Mouse (Mus musculus) ES-CJ7 (cell line): Measurements from ENCODE around the gene Olfr420.

Experiments used
- DNase-seq: peaks from one replicate; pipeline ENCODE4 v3.0.0; 2011; ENCODE audit warnings: low read depth, low spot score

The Olfr420 gene

GRCm38 (mm10) chr1:174155333-174155732 lies at the start of gene Olfr420:
Gene Olfr420, plus strand, starts transcription at chr1:174155633.
- DNase-seq, result no peak

DNA sequence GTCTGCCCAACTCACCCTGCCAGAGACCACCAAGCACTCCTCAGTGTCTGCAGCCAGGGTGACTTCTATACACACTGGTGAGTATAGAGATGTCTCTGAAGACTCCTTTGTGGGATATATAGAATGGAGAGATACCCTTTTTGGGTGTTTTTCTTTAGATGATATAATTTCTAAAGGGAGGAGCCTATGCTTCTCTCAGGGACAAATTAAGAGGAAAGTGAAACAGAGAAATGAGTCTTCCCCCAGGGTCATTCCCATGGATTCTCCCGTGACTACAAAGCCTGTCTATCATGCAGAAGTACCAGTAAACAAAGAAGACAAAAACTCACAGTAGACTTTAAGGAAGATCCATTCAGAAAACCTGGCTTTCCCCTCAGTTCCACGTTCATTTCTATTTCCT lies 34.4 kb upstream of the Olfr420 start, which contains the start of gene Olfr231:
Olfr231 (minus strand) TSS at position 101 of the 400 bp plus-strand sequence.
- no peak for DNase-seq

GRCm38 (mm10) chr1:174131217-174131616 lies 24.2 kb upstream of the Olfr420 start, which contains the start of gene Olfr424:
Gene Olfr424, plus strand, starts transcription at chr1:174131517.
- DNase-seq, result no peak

- DNase-seq, result no peak
These were observed 23.4 kb upstream of the Olfr420 start for GRCm38 (mm10) chr1:174131999-174132398.

GRCm38 (mm10) chr1:174141384-174141783 lies 14.0 kb upstream of the Olfr420 start:
- DNase-seq, result no peak

GRCm38 (mm10) chr1:174146696-174147095 lies 8.7 kb upstream of the Olfr420 start:
- DNase-seq, result no peak

DNA sequence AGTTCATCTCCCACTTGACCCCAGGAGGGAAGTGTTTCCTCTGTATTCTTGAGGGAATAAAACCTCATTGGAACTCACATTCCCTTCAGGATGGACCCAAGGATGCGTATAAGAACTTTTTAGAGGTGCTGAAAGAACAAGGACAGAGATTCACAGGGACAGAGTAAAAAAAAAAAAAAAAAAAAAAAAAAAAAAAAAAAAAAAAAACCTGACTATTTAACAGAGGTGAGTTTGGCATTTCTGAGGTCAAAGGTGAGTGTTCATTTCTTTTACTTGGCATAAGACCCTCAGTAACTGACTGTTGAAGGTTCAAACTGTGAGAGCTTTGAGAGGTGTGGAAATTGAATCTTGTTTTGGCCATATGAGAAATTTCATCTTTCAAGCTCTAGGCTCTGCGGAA lies 6.1 kb upstream of the Olfr420 start:
- DNase-seq, result no peak

- no peak for DNase-seq
These were observed 2.2 kb downstream of the Olfr420 start for GRCm38 (mm10) chr1:174157622-174158021.

- DNase-seq, result no peak
These were observed 3.1 kb downstream of the Olfr420 start for GRCm38 (mm10) chr1:174158512-174158911.

DNA sequence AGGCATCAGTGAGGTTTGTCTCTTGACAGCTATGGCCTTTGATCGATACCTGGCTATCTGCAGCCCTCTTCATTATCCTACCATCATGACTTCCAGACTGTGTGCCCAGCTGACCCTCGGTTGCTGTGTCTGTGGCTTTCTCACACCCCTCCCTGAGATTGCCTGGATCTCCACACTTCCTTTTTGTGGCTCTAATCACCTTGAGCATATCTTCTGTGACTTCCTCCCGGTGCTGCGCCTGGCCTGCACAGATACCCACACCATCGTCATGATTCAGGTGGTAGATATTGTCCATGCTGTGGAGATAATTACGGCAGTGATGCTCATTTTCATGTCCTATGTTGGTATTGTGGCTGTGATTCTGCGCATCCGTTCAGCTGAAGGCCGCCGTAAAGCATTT lies 3.7 kb downstream of the Olfr420 start:
- no peak for DNase-seq

DNA sequence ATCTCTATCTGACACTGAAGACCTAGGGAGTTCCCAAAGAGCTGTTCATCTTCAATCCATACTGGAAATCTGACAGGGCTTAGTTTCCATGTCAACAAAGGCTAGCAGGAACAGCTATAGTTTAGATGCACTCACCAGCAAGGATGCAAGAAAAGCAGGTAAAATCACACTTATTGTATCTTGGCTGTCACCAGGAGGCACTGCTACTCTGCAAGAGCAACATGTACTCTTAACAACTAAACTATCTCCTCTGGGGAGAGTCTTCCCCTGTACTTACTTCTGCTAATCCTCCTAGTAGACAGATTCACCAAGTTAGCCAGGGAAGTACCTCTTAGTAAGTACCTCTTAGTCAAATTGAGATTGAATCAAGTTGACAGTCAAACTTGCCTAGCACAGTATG lies 13.6 kb downstream of the Olfr420 start:
- DNase-seq, result peak; percentile 73

GRCm38 (mm10) chr1:174170706-174171501 lies 15.5 kb downstream of the Olfr420 start:
- no peak for DNase-seq

DNA sequence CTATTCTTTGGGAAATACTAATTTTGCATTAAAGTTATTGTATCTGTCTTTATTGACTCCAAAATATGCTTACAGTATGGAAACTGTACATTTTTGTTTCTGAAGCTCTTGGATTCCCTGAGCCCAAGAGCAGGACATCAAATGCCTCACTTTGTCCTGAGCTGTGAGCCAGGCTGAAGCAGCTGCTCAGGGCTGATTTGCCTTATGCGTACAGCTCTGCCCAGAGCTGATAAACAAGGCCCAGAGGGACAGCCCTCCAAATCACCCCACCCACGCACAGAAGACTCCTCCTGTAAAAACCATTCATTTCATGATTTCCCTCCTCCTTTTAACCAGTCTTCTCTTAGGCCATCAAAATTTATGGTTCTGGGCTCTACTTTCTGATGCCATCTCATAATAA lies 16.1 kb downstream of the Olfr420 start:
- no peak for DNase-seq

GRCm38 (mm10) chr1:174172605-174173004 lies 17.2 kb downstream of the Olfr420 start, which contains the start of gene Spta1:
Gene Spta1, plus strand, starts transcription at chr1:174172776.
- DNase-seq, result peak; percentile 77

DNA sequence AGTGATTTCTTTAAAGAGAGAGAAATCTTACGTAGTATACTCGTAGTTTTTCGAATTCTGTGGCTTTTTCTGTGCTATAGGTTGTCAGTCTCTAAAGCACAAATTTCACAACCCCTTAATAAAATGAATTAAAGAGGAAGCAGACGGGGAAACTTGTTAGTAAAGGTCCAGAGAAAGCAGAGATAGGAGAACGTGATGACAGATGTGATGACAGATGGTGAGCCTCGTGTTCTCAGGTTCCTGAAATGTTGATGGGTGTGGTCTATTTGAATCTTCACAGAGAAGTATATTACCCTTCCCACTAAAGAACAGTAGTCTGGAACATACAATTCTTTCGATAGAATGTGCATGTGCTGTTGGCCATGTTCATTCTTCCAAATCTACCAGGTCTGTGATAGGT lies 49.3 kb downstream of the Olfr420 start:
- no peak for DNase-seq
